9 mouse cellular contexts compared by ENCODE assay signal in the genomic region with DNA sequence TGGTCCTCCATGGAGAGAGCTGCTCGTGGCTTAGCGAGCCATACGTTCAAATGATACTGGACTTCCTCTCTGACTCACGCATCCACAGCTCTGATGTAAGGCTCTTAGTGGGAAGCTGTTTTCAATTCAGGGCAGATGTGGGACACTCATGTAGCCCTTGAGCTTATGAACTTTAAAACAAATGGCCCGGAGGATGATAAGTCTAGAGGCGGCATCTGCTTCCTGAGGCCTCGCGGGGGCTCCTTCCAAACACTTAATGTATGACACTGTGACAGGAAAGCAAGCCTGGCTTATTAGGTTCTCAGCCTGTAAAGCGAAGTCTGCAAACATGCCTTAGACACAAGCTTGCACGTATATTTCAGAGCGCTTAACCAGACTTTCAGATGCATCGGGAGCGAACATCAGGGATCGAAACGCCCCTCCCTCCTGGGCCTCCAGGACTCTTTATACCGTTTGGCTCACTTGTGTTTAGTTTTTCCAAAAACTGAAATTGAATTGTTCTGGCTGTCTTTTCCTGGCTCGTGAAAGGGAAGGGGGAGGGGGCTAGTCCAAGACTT. TPM values are rescaled to one million over a fixed set of nuclear protein-coding genes. Genes with fewer than 3 reads are reported as not detected.
DNase-seq lines count a peak whose midpoint lies in the region; ATAC-seq lines count a peak whose summit lies in the region.
"Had no signal": no experiment of that assay in that cellular context is flagged by ENCODE, and none has a peak within 500 bp of the region (broad histone marks: within the 10 kb centered on the region; RNA-seq: fewer than 3 reads in every experiment).

No protein-coding gene starts in this region.

- H3K27me3 ChIP-seq in forebrain, embryonic 10.5 days (ENCODE audit: poor library complexity, severe bottlenecking), result no peaks in the 10 kb centered on the region
- no peaks in the 10 kb centered on the region for H3K27me3 ChIP-seq in forebrain, embryonic 15.5 days
- H3K27me3 ChIP-seq in heart, embryonic 16.5 days (ENCODE audit: control insufficient read depth, insufficient read depth, low read length), result no peaks in the 10 kb centered on the region
- H3K27me3 ChIP-seq in liver, embryonic 15.5 days, result no peaks in the 10 kb centered on the region

- 70% methylated on average over 17 of the region's 17 CpGs for WGBS in forebrain, embryonic 10.5 days
- WGBS in forebrain, embryonic 15.5 days, result 76% methylated on average over 17 of the region's 17 CpGs
- WGBS in heart, embryonic 16.5 days, result 38% methylated on average over 17 of the region's 17 CpGs
- WGBS in liver, embryonic 15.5 days (ENCODE audit: insufficient replicate concordance), result 23% methylated on average over 17 of the region's 17 CpGs

- no peak overlapping the region for H3K4me3 ChIP-seq in forebrain, embryonic 10.5 days
- H3K4me3 ChIP-seq in forebrain, embryonic 15.5 days, result no peak overlapping the region
- peak overlapping the region; percentile 32 for H3K4me3 ChIP-seq in brown adipose tissue, adult 24 weeks (ENCODE audit: insufficient read depth, low read depth, low read length)
- peak overlapping the region; percentile 37 for H3K4me3 ChIP-seq in heart, embryonic 16.5 days (ENCODE audit: low read length)
- no peak overlapping the region for H3K4me3 ChIP-seq in liver, embryonic 15.5 days (replicated peaks)

- no peak overlapping the region for H3K4me2 ChIP-seq in forebrain, embryonic 15.5 days (replicated peaks)
- peak overlapping the region; percentile 53 for H3K4me2 ChIP-seq in heart, embryonic 16.5 days (ENCODE audit: low read depth, low read length)
- peak overlapping the region; percentile 10; the same call in 1 of the 2 replicates for H3K4me2 ChIP-seq in liver, embryonic 15.5 days

- H3K9me3 ChIP-seq in forebrain, embryonic 10.5 days, result no peaks in the 10 kb centered on the region
- no peaks in the 10 kb centered on the region for H3K9me3 ChIP-seq in forebrain, embryonic 15.5 days
- H3K9me3 ChIP-seq in heart, embryonic 16.5 days (replicated peaks; ENCODE audit: control insufficient read depth, low read length), result no peaks in the 10 kb centered on the region
- no peaks in the 10 kb centered on the region for H3K9me3 ChIP-seq in liver, embryonic 15.5 days (replicated peaks)

- H3K4me1 ChIP-seq in forebrain, embryonic 10.5 days, result peaks cover 5% of the 10 kb centered on the region; the same call in 1 of the 2 replicates
- no peaks in the 10 kb centered on the region for H3K4me1 ChIP-seq in forebrain, embryonic 15.5 days
- H3K4me1 ChIP-seq in brown adipose tissue, adult 24 weeks (ENCODE audit: control insufficient read depth, insufficient read depth, insufficient read length, low read length), result 0 out of 2 replicates have a peak, but pooled peaks cover 4% of the 10 kb centered on the region
- H3K4me1 ChIP-seq in heart, embryonic 16.5 days (ENCODE audit: control insufficient read depth, insufficient read depth, low read length), result no peaks in the 10 kb centered on the region
- H3K4me1 ChIP-seq in liver, embryonic 15.5 days (replicated peaks), result no peaks in the 10 kb centered on the region

- H3K36me3 ChIP-seq in forebrain, embryonic 10.5 days (replicated peaks), result no peaks in the 10 kb centered on the region
- no peaks in the 10 kb centered on the region for H3K36me3 ChIP-seq in forebrain, embryonic 15.5 days
- H3K36me3 ChIP-seq in heart, embryonic 16.5 days (ENCODE audit: control insufficient read depth, insufficient read depth), result no peaks in the 10 kb centered on the region
- no peaks in the 10 kb centered on the region for H3K36me3 ChIP-seq in liver, embryonic 15.5 days (replicated peaks)

- peak overlapping the region; percentile 48; the same call in 1 of the 2 replicates for H3K27ac ChIP-seq in forebrain, embryonic 10.5 days
- H3K27ac ChIP-seq in forebrain, embryonic 15.5 days (replicated peaks), result no peak overlapping the region
- peak overlapping the region; percentile 31; the same call in 1 of the 2 replicates for H3K27ac ChIP-seq in brown adipose tissue, adult 24 weeks (replicated peaks; ENCODE audit: low read depth, low read length)
- H3K27ac ChIP-seq in heart, embryonic 16.5 days (ENCODE audit: low read length), result peak overlapping the region; percentile 77
- H3K27ac ChIP-seq in liver, embryonic 15.5 days (replicated peaks), result no peak overlapping the region

- DNase-seq in forebrain, embryonic 10.5 days (ENCODE audit: extremely low spot score, low spot score), result no peak
- DNase-seq in spleen, postnatal 36 days (ENCODE audit: low spot score in 2 of 2), result no peak
- DNase-seq in cerebellum, postnatal 25 days, result no peak
- DNase-seq in layer of hippocampus, adult 11-12 months (ENCODE audit: low spot score), result no peak
- DNase-seq: B cell, adult 2 months had no signal

- ATAC-seq in forebrain, embryonic 15.5 days (replicated peaks), result no peak
- ATAC-seq in heart, embryonic 16.5 days (replicated peaks; ENCODE audit: extremely low read depth, insufficient read depth, low FRiP score), result peak; percentile 63; the same call in 1 of the 2 replicates
- peak; percentile 15; the same call in 1 of the 2 replicates for ATAC-seq in liver, embryonic 15.5 days (ENCODE audit: insufficient read depth)

- no peak overlapping the region for H3K9ac ChIP-seq in forebrain, embryonic 15.5 days (replicated peaks)
- H3K9ac ChIP-seq in heart, embryonic 16.5 days (ENCODE audit: low read length), result peak overlapping the region; percentile 55
- no peak overlapping the region for H3K9ac ChIP-seq in liver, embryonic 15.5 days

RNA-seq across cellular contexts. Expression of gene Sash1, which starts 59.4 kb away (rescaled TPM):
- 2.6 and 2.8 TPM in 2 replicates for polyA plus RNA-seq in forebrain, embryonic 10.5 days (2016; fragmentation: Nextera tagmentation; extraction: Ambion mirVana)
- 1.7 TPM in 2 replicates for polyA plus RNA-seq in forebrain, embryonic 15.5 days (2015; fragmentation: Nextera tagmentation; extraction: Ambion mirVana)
- 14.1 and 18.2 TPM in 2 replicates for polyA plus RNA-seq in brown adipose tissue, adult 24 weeks (2012; ENCODE audit: insufficient read depth, insufficient read length, missing spikeins)
- 2.6 and 3.8 TPM in 2 replicates for polyA plus RNA-seq in heart, embryonic 16.5 days (2015; fragmentation: Nextera tagmentation; extraction: Ambion mirVana)
- 0.94 and 0.99 TPM in 2 replicates for polyA plus RNA-seq in liver, embryonic 15.5 days (2015; fragmentation: Nextera tagmentation; extraction: Ambion mirVana)

Comparison
In these comparisons a context has a peak if more than half of its experiments do, and no peak if none do; other contexts are left out.
1. H3K27ac ChIP-seq: peak in forebrain, embryonic 10.5 days (single experiment), brown adipose tissue, adult 24 weeks (single experiment) and heart, embryonic 16.5 days (single experiment); none in forebrain, embryonic 15.5 days (single experiment) and liver, embryonic 15.5 days (single experiment).
2. H3K4me3 ChIP-seq: peak in brown adipose tissue, adult 24 weeks (single experiment) and heart, embryonic 16.5 days (single experiment); none in forebrain, embryonic 10.5 days (single experiment), forebrain, embryonic 15.5 days (single experiment) and liver, embryonic 15.5 days (single experiment).